Mouse (Mus musculus): ENCODE results near the gene 1700029F12Rik.
"Not testable (repeated sequence)": the region's sequence is repeated elsewhere in the genome, so short reads cannot be mapped to it uniquely, and the experiment has no call there.

1700029F12Rik gene

DNA sequence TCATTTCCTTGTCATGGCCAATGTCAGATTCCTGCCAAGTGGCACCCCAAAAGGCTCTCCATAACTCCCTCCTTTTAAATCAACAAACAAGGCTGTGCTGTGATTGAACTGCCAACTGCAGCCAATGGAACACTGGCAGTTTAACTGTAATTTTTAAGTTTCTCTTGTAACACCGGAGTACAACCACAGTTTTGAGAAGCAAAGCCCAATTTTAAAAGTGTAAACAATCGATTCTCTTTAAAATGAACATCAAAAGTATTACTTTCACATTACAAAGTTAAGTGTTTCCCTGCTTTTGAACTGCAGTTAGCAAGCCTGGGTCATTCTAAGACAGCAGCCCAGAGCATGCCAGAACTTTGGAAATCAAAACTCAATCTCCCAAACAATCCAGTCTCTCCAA, at the start of gene 1700029F12Rik:
Gene 1700029F12Rik, minus strand, starts transcription at position 101 of the 400 bp plus-strand sequence.
- DNase-seq (ENCODE audit: low spot score in 2 of 2), result no peak

DNA sequence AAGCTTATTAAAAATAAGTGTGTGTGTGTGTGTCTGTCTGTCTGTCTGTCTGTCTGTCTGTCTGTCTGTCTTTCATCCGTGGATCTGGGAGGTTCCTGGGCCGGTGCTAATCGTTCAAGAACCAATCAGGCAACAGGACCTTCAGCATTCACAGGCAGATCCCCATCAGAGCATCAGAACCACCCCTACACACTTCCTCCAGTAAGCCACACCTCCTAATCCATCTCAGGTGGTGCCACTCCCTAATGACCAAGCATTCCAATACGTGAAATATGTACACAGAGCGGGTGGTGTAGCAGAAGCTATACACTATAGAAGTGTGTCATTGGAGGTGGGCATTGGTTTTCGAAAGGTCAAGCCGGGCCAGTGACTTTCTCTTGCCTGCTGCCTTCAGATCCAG, 48.3 kb upstream of the 1700029F12Rik start:
- no peak for DNase-seq (ENCODE audit: low spot score in 2 of 2)

DNA sequence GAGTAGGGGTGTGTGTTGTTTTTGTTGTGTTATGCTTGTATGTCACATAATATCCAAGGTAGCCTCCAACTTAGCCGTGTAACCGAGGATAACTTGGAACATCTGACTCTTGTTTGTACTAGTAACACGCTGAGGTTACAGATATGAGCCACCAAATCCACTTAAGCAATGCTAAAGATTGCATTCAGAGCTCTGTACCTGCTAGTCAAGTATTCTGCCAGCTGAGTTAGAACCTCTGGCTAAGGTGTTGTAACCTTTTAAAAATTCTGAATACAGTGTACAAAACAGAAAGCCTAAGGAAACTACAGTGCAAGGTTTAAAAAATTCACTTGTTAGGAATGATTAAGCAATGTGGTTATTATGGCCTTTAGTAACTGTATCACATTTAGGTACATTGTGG, 46.5 kb upstream of the 1700029F12Rik start:
- no peak for DNase-seq (ENCODE audit: low spot score in 2 of 2)

GRCm38 (mm10) chr13:97080201-97080600, 46.0 kb upstream of the 1700029F12Rik start:
- DNase-seq (ENCODE audit: low spot score in 2 of 2), result no peak

DNA sequence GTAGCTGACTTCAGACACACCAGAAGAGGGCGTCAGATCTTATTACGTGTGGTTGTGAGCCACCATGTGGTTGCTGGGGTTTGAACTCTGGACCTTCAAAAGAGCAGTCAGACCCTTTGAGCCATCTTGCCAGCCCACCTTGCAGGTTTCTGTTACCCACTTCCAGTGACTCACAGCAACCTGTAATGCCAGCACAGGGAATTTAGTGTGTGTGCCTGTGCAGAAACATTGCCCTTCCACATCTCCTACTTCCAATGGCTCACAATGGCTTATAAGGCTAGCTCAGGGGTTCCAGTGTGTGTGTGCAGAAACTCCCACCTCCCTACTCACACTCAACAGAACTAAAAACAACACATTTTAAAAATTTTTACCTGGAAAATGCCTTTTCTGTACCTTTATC, 43.4 kb upstream of the 1700029F12Rik start:
- no peak for DNase-seq (ENCODE audit: low spot score in 2 of 2)

DNA sequence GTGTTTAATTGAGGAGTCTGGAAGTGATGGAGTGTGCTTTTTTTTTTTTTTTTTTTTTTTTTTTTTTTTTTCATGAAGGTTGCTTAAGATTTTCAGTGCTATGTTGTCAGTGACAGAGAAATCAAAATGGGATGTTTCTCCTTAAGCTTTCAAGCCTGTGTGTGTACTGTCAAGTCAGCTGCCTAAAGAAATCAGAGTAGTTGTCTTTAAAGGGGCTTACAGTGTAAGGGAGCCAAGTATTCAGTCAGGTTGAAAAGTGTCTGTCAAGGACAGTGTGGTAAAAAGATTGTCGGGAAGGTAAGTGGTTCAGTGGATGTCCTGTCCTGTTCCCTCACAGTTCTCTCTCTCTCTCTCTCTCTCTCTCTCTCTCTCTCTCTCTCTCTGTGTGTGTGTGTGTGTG, 39.3 kb upstream of the 1700029F12Rik start:
- DNase-seq (ENCODE audit: low spot score in 2 of 2), result no peak

DNA sequence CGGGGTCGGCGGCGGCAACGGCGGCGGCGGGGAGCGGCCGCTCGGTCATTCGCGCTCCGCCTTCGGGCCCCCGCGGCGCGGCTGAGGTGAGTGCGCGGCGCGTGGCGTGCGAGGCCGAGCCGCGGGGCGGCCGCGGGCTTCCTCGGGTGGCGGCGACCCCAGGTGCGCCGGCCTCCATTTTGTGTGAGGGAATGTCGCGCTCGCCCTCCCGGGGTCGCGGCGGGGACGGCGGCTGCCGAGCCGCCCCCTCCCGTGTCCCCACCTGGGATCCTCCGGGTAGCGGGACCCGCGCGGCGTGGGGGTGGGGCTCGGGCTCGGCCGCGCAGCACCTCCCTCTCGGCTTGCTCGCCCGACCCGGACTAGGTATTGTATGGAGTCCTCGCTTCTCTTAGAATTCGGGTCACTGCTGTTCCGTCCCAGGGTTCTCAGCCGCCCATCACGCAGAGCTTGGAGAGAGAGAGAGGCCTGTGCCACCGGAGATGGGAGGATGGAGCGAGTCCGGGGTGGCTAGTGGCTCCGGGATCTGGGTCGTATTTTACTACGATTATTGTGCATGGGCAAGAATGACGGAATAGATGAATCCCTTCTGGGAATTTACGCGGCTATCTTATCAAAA, 37.6 kb upstream of the 1700029F12Rik start:
- DNase-seq (ENCODE audit: low spot score in 2 of 2), result peak; percentile 46 to 49

DNA sequence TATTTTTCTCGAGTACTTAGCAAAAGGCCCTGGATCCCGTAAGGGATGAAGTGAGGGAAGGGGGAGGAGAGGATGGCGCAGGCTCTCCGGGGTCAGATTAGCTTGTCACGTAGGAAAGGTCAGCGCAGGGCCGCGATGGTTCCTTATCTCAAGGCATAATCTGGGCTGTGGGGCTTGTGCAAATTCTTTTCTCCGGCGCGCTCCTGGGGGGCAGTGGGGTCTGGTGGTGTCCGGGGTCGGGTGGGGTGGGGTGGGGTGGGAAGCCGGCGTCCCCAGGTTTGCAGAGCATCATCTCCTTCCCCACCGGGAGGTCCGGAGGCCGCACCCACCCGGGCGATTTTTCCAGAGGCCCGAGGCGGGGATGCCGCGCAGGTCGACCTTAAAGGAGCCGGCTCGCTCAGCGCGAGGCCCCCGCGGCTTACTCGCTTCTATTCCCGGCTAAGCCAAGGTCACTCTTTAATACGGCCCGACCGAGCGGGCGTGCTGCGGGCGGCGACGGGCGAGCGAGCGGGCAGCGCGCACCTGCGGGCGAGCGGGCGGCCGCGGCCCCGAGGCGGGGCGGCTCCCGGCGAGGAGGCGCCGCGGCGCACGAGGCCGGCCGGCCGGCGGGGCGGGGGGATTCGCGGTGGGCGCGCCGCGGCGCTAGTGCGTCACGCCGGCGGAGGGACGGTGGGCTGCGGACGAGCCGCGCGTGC, 36.9 kb upstream of the 1700029F12Rik start:
- peak; percentile 12 to 28 for DNase-seq (ENCODE audit: low spot score in 2 of 2)

- DNase-seq (ENCODE audit: low spot score in 2 of 2), result no peak
These were observed 34.0 kb upstream of the 1700029F12Rik start for GRCm38 (mm10) chr13:97068151-97068550.

GRCm38 (mm10) chr13:97067691-97068090, 33.5 kb upstream of the 1700029F12Rik start:
- no peak for DNase-seq (ENCODE audit: low spot score in 2 of 2)

DNA sequence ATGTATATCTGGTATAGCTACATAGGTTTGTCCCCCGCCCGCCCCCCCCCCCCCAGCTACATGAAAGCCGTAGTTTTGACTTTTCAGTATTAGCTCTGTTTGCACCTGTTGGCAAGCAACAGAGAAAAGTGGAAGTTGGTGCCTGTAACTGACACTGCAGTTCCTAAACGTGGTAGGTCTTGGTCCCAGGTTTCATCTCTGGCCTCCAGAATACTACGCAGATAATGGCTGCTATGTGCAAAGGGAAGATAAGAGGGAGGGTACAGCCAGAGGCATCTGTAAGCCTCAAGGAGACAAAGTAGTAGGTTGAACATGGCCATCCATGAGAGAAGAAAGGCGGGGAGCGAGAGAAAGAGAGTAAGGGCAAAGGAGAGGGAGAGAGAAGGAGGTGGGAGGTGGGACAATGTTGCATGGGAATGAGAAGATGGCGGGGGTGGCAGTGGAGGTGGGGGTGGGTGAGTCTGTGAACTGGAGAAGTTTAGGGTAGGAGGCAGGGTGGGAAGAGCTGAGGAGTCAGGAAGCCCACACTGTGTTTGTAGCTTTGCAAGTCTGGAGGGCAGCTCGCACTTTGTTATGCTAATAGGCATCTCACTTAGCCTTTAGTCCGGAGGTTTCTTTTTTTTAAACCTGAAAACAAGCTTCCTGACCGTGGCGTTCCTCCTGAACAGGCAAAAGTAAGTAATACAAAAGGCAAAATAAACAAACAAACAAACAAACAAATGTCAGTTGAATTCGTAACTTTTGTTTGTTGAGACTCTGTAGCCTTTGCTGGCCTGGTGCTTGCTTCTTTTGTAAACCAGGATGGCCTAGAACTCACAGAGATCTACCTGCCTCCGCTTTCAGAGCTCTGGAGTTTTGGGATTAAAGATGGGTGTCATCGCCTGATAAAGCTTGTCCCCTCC, 32.7 kb upstream of the 1700029F12Rik start, which contains the start of gene Fam169a:
Gene Fam169a, plus strand, starts transcription at position 638 of the 902 bp plus-strand sequence.
- no peak for DNase-seq (ENCODE audit: low spot score in 2 of 2)

DNA sequence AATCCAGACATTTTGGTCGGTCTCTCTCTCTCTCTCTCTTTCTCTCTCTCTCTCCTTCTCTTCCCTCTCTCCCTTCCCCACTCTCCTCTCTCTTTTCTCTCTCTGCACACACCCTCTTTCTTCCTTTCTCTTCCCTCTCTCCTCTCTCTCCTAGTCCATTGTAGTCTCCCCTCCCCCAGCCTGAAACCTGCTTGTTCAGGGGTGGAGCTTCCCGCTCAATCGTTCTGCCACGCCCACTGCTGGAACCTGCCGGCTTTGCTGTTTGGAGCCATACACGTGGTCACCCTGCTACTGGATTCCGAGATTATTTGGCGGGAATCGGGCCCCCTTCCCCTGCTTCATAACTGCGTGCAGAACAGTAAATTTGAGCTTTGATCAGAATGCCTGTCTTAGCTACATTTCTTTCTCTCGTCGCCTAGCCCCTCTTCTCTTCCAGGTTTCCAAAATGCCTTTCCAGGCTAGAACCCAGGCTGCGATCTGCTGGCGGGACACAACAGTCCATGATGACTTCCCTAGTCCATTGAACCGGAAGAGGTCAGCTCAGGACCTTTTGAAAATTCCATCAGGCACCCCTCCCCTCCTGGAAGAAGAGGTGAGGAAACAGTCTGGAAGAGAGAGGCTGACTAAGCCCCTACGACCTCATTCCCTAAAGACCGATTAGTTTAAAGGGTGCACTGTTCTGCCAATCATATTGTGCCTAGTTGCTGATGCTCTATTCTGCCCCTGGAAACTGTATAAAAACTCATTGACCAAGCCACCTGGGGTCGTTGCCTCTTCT, 30.9 kb upstream of the 1700029F12Rik start:
- DNase-seq (ENCODE audit: low spot score in 2 of 2), result not testable (repeated sequence)

GRCm38 (mm10) chr13:97064413-97064812, 30.3 kb upstream of the 1700029F12Rik start:
- no peak for DNase-seq (ENCODE audit: low spot score in 2 of 2)

DNA sequence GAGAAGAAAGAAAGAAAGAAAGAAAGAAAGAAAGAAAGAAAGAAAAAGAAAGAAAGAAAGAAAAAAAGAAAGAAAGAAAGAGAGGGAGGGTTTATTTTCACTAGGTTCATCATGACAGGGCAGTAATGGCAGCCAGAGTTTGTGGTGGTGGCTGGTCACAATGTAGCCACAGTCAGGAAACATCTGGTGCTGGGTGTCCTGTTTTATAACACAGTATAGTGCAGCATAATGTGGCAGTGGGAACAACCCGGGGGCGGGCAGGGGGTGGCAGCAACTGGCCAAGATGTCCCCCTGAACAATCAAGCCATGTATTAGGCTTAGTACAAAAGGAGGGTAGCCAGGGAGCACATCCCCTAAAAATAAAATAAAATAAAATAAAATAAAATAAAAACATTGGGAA, 29.3 kb upstream of the 1700029F12Rik start:
- DNase-seq (ENCODE audit: low spot score in 2 of 2), result no peak

GRCm38 (mm10) chr13:97062151-97062550, 28.0 kb upstream of the 1700029F12Rik start:
- DNase-seq (ENCODE audit: low spot score in 2 of 2), result no peak

GRCm38 (mm10) chr13:97060331-97060730, 26.2 kb upstream of the 1700029F12Rik start:
- DNase-seq (ENCODE audit: low spot score in 2 of 2), result no peak

GRCm38 (mm10) chr13:97059746-97060145, 25.6 kb upstream of the 1700029F12Rik start:
- DNase-seq (ENCODE audit: low spot score in 2 of 2), result no peak

- DNase-seq (ENCODE audit: low spot score in 2 of 2), result no peak
These were observed 23.7 kb upstream of the 1700029F12Rik start for GRCm38 (mm10) chr13:97057817-97058216.

GRCm38 (mm10) chr13:97053844-97054243, 19.7 kb upstream of the 1700029F12Rik start:
- DNase-seq (ENCODE audit: low spot score in 2 of 2), result no peak

- DNase-seq (ENCODE audit: low spot score in 2 of 2), result peak; percentile 80 to 88
These were observed 18.5 kb upstream of the 1700029F12Rik start for GRCm38 (mm10) chr13:97052667-97053066.

DNA sequence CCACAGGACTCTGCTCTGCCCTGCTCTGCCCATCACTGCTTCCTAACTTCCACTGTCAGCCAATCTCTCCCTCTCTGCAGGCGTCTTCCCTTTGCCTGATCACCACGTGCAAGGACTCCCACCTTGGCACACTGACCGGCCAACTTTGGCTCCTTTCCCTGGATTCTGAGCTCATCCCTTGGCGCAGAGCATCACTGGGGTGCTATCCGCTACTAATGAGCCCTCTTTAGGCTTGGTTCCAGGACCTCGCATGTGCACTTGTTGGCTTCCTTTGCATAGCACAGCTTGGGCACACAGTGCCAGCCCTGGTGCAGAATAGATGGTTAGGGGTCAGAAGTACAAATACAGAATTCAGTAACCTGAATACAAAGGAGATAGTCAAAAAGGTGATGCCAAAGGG, 17.0 kb upstream of the 1700029F12Rik start:
- peak; percentile 7 to 11 for DNase-seq (ENCODE audit: low spot score in 2 of 2)

DNA sequence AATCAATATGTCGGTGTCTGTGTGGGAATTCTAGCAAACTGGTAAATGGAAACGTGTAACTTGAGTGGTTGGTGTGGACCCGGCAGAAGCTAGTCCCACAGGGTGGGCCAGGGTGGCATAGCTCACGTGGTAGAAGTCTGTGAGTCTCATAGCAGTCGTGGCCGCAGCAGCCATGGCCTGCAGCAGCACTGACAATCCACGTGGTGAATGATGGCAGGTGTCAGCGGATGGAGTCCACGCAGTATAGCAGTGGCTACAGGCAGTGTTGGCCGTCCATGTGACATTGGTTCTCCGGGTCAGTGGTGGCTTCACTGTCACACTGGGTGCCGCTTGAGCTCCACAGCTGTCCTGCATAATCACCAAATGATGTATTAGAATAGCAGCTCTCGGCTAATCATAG, 4.1 kb downstream of the 1700029F12Rik start:
- no peak for DNase-seq (ENCODE audit: low spot score in 2 of 2)

All from frontal cortex, postnatal 36 days (tissue).